Mouse (Mus musculus) thymus, adult 2 months (tissue): ENCODE measurements around the gene 1700061G19Rik. TPM values are rescaled to one million over a fixed set of nuclear protein-coding genes. Genes with fewer than 3 reads are reported as not detected.
A peak's percentile ranks its signal among the peaks of the same experiment; 100 is the strongest.
"Not testable (repeated sequence)": the region's sequence is repeated elsewhere in the genome, so short reads cannot be mapped to it uniquely, and the experiment has no call there.

Experiments used
- DNase-seq: peaks from one replicate; pipeline ENCODE4 v3.0.0; 2021
- H3K27ac ChIP-seq: fragments of 200-500 bp; 2 replicates; pipeline ENCODE4 v1.5.1; 2012; ENCODE audit warnings: low read length, control low read depth; ENCODE audit not compliant: control insufficient read depth, insufficient read depth
- H3K27me3 ChIP-seq: fragments of 200-500 bp; 2 replicates; pipeline ENCODE4 v1.6.1; 2012; ENCODE audit warnings: mild to moderate bottlenecking, low read length, moderate library complexity, mixed read lengths; ENCODE audit not compliant: control insufficient read depth, insufficient read depth
- H3K36me3 ChIP-seq: fragments of 200-500 bp; 2 replicates; pipeline ENCODE4 v1.6.1; 2012; ENCODE audit warnings: mild to moderate bottlenecking, low read length, moderate library complexity; ENCODE audit not compliant: control insufficient read depth, insufficient read depth
- H3K4me1 ChIP-seq: fragments of 200-500 bp; replicated peaks from 2 replicates; pipeline ENCODE4 v1.6.1; 2012; ENCODE audit warnings: low read length; ENCODE audit not compliant: control insufficient read depth, insufficient read depth
- H3K4me3 ChIP-seq: fragments of 200-500 bp; 2 replicates; pipeline ENCODE4 v1.5.1; 2012; ENCODE audit warnings: mild to moderate bottlenecking, low read length, control low read depth, moderate library complexity; ENCODE audit not compliant: control insufficient read depth, insufficient read depth
- CTCF ChIP-seq: fragments of 200-500 bp; IDR thresholded peaks from 2 replicates; pipeline ENCODE4 v1.5.1; 2012; ENCODE audit warnings: mild to moderate bottlenecking, control low read depth, low read length, moderate library complexity, borderline replicate concordance; ENCODE audit not compliant: control insufficient read depth, poor library complexity, insufficient read depth; ENCODE audit errors: extremely low read depth
- POLR2A ChIP-seq: fragments of 200-500 bp; IDR thresholded peaks from 2 replicates; pipeline ENCODE4 v1.6.1; 2012; ENCODE audit warnings: mild to moderate bottlenecking, low read length, control low read depth, moderate library complexity; ENCODE audit not compliant: control insufficient read depth, poor library complexity, insufficient read depth; ENCODE audit errors: extremely low read depth
- WGBS: fragments of 180-500 bp; shearing (Covaris S2); methylation state at CpG from one replicate; pipeline ENCODE4 v1.1.7; 2018; 5-methylcytosine and 5-hydroxymethylcytosine counted together
- polyA plus RNA-seq: library from polyadenylated mRNA; depleted of rRNA; stranded (reverse); fragments of >200 nt; gene quantifications from 2 replicates; pipeline ENCODE4 v1.2.3, GENCODE M21; 2012

1700061G19Rik gene
- polyA plus RNA-seq, 1 experiment: 0.19 TPM

DNA sequence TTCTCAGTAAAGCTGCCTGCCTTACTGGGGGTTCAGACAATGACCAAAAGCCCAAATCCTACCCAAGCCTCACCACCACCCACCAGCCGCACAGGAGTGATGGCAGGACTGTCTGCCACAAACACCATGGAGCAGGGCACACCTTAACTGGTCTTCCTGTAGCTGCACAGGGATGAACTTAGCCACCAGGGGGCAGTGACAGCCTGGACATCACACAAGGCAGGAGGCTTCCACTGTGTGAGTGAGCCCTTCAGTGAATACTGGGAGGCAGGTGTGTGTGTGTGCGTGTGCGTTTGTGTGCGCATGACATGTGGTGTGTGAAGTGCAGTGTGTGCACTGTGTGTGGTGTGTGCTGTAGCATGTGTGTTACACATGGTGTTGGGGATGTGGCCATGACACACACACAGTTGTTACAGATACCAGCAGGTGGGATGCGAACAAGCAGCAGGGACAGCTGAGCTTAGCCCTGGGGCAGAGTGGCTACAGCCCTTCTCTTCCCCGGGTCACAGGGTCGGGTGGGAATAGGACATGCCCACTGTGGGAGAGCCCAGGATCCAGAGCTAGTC lies 22.4 kb downstream of the 1700061G19Rik start:
- Histone ChIP-seq H3K36me3 (peaks cover 49% of the 10 kb centered on the region), H3K4me3 (no peak overlapping the region), H3K27me3 (no peaks in the 10 kb centered on the region), H3K27ac (no peak overlapping the region), H3K4me1 (no peaks in the 10 kb centered on the region)
- peak; percentile 81 for DNase-seq
- WGBS: 81% methylated on average over 7 of the region's 7 CpGs
- TF ChIP-seq CTCF: peak; percentile 93
- no peak for TF ChIP-seq POLR2A

DNA sequence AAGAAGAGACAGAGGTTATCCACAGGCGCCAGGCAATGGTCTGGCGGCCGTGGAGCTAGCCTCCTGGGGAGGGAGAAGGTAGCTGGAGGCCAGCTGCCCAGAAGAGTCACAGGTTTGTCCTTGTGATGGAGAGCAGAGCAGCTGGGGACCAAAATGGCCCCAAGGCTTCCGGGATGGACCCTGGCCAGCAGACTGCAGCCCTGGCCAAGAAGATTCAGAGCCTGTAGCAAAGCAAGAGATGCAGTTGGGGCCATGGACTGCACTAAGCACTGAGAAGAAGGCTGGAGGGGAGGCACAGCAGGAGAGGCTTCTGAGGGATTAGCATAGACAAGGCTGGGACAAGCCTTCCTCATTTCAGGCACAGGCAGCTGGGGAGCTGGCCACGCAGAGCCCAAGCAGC lies 27.4 kb downstream of the 1700061G19Rik start:
- Histone ChIP-seq H3K27me3 (no peaks in the 10 kb centered on the region), H3K4me1 (no peaks in the 10 kb centered on the region), H3K36me3 (peaks cover 26% of the 10 kb centered on the region), H3K27ac (no peak overlapping the region), H3K4me3 (no peak overlapping the region)
- no peak for DNase-seq
- 96% methylated on average over 5 of the region's 5 CpGs for WGBS
- no peak for TF ChIP-seq POLR2A
- no peak for TF ChIP-seq CTCF

DNA sequence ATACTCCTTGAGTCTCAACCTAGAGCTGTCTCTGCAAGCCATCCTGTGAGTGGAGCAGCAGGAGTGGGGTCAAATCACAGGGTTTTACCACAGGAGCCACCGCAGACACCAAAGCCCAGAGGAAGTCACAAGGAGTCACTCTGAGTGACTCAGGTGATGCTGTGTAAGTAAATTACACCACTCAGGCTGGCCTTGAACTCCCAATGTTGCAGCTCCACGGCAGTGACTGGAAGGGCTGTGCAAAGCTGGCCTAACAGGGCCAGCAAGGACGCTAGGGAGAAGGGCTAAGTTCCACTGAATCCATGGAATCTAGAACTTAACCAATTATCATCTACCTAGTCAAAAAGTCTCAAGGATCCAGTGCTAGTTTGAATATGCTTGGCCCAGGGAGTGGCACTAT lies 30.9 kb downstream of the 1700061G19Rik start:
- H3K27ac ChIP-seq: no peak overlapping the region
- WGBS: 90% methylated on average over 3 of the region's 3 CpGs
- DNase-seq: no peak

DNA sequence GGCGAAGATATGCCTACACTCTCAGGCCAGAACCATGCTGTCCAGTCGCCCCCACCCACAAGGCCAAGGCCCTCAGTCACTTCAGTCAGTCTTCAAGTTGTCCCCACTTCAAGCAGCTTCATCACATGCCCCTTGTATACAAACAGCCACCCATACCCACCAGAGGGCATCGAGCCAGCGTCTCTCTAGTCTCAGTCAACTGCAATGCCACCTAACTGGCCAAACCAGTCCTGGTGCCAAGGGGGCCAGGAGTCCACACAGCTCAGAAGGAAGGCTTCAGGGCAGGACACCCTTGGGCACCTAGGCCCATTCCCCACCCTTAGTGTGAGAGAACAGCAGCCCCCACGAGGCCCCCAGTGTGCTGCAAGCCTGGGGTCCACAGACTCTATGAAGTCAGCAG lies 31.8 kb downstream of the 1700061G19Rik start:
- WGBS: 92% methylated on average over 5 of the region's 5 CpGs
- Histone ChIP-seq H3K27me3 (no peaks in the 10 kb centered on the region), H3K4me3 (no peak overlapping the region), H3K36me3 (peaks cover 5% of the 10 kb centered on the region; the same call in 1 of the 2 replicates), H3K4me1 (peaks cover 5% of the 10 kb centered on the region), H3K27ac (no peak overlapping the region)
- TF ChIP-seq CTCF (no peak), POLR2A (no peak)
- DNase-seq: no peak

More for the DNA sequence above, 30.9 kb downstream of the 1700061G19Rik start:
- Histone ChIP-seq H3K4me1 (no peaks in the 10 kb centered on the region), H3K36me3 (peaks cover 11% of the 10 kb centered on the region), H3K27me3 (no peaks in the 10 kb centered on the region), H3K4me3 (no peak overlapping the region)
- TF ChIP-seq CTCF (no peak), POLR2A (no peak)

DNA sequence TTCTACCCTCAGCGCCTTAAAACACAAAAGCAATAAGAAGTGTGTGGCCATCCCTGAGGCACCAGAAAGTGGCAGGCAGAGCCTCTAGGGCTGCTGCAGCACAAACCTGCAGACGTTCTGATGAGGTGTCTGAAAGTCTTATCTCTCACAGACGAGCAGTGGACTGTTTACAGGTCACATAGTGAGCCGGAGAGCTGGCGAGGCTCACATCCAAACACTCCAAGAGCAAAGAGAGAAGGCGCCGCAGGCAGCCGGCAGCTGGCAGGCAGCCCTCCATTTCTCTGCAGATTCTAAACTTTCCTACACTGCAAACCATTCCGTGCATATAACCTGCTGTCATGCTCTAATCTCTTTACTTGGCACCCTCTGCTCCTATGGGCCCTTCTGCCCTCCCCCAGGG lies 32.6 kb downstream of the 1700061G19Rik start:
- TF ChIP-seq POLR2A (no peak), CTCF (no peak)
- Histone ChIP-seq H3K36me3 (no peaks in the 10 kb centered on the region; the same call in 1 of the 2 replicates), H3K4me1 (peaks cover 5% of the 10 kb centered on the region), H3K27ac (no peak overlapping the region), H3K4me3 (no peak overlapping the region), H3K27me3 (no peaks in the 10 kb centered on the region)
- no peak for DNase-seq
- 96% methylated on average over 9 of the region's 9 CpGs for WGBS

DNA sequence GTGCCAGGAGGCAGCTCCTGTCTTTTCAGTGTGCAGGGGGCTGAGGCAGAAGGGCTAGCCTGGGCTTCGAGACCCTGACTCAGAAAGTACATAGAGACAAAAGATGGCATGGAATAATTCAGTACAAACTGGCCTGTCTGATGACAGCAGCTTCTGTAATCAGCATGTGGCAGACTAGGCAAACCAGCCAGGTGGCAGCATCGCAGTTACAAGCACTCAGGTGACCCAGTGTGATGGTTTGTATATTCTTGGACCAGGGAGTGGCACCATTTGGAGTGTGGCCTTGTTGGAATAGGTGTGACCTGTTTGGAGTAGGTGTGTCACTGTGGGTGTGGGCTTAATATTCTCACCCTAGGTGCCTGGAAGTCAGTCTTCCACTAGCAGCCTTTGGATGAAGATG lies 34.5 kb downstream of the 1700061G19Rik start:
- not testable (repeated sequence) for DNase-seq, H3K36me3 ChIP-seq, H3K27me3 ChIP-seq, H3K4me3 ChIP-seq, H3K27ac ChIP-seq
- 98% methylated on average over 2 of the region's 2 CpGs for WGBS
- H3K4me1 ChIP-seq: peaks cover 16% of the 10 kb centered on the region

DNA sequence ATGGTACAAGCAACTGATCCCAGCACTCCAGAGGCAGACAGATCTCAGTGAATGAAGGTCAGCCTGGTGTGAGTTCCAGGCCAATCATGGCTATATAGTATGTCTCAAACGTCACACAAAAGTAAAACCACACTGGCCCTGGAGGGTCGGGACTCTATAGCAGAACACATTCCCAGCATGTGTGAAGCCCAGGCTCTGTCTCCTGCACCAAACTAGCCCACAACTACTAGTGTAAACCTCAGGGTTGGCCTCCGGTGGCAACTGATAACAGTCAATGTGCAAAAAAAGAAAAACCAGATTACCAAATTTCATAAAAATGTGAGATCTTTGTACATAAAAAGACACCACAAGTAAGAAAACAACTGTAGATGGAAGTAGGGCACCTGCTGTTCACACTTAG lies 37.7 kb downstream of the 1700061G19Rik start:
- DNase-seq: no peak
- TF ChIP-seq POLR2A (no peak), CTCF (no peak)
- H3K27me3 ChIP-seq: no peaks in the 10 kb centered on the region
- H3K4me1 ChIP-seq: peaks cover 17% of the 10 kb centered on the region
- H3K27ac ChIP-seq: peak overlapping the region; percentile 46
- 0 out of 2 replicates have a peak, but pooled peaks cover 4% of the 10 kb centered on the region for H3K36me3 ChIP-seq
- 38% methylated on average over 3 of the region's 3 CpGs for WGBS
- no peak overlapping the region for H3K4me3 ChIP-seq
